Mouse (Mus musculus): Measurements from ENCODE around the gene Htr2a. TPM values are rescaled to one million over a fixed set of nuclear protein-coding genes. Genes with fewer than 3 reads are reported as not detected.
A peak's percentile ranks its signal among the peaks of the same experiment; 100 is the strongest.

Gene Htr2a
- total and polyA plus RNA-seq, 3 experiments = 0.04 TPM; not detected in 2

DNA sequence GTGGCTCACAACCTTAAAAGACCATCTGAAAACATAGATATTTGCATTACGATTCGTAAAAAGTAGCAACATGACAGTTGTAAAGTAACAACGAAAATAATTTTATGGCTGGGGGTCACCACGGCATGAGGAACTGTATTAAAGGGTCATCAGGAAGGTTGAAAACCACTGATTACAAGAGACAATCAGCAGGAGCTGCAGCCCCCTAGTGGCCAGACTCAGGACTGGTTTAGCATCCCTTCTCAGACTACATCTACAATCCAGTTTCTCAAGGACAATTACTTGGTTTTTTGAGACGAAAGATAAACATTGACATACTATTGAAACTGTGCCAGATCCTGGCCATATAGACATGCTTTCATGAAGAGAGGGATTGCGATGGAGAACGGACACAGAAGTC is 38.1 kb upstream of the Htr2a start:
- Histone ChIP-seq H3K4me1 (ENCODE audit: control insufficient read depth in 1 of 2, insufficient read depth in 2 of 2) (peaks cover 2 to 3% of the 10 kb centered on the region in 2 experiments; a peak in 1 of 4 replicates), H3K9me3 (replicated peaks; ENCODE audit: low read length) (no peaks in the 10 kb centered on the region), H3K4me3 (replicated peaks in 1 of 3; ENCODE audit: low read depth in 2 of 3, low read length in 2 of 3, poor library complexity in 1 of 3) (no peak overlapping the region), H3K9ac (ENCODE audit: insufficient read depth, low read depth) (no peak overlapping the region), H3K79me2 (replicated peaks; ENCODE audit: control insufficient read depth, extremely low read depth, insufficient read depth, poor library complexity, severe bottlenecking) (no peaks in the 10 kb centered on the region), H3K36me3 (replicated peaks in 1 of 2; ENCODE audit: control insufficient read depth in 1 of 2, insufficient read depth in 1 of 2, low read length in 1 of 2) (no peaks in the 10 kb centered on the region), H3K4me2 (ENCODE audit: insufficient read depth, low read depth, poor library complexity, severe bottlenecking) (no peak overlapping the region), H3K27ac (ENCODE audit: insufficient read depth, low read depth) (no peak overlapping the region), H3K27me3 (replicated peaks) (no peaks in the 10 kb centered on the region)
- DNase-seq (ENCODE audit: extremely low read depth) = peak; percentile 54
- dilution Hi-C loops (cut with MboI; ENCODE audit: extremely low pct_ligation_motif_present, extremely low pct_unique_long_range_greater_than_20kb, low sequenced_read_pairs) (no loop called here), in situ Hi-C loops (cut with MboI; ENCODE audit: low pct_ligation_motif_present, low pct_unique_long_range_greater_than_20kb, low sequenced_read_pairs) (no loop called here)
- TF ChIP-seq CHD1 (IDR thresholded peaks at IDR 0.05; ENCODE audit: low read depth, low read length) = no peak
- TF ChIP-seq IRF4 (IDR thresholded peaks at IDR 0.05; ENCODE audit: low read depth, low read length) = no peak
- no peak for TF ChIP-seq CHD2 (IDR thresholded peaks at IDR 0.05; ENCODE audit: low read length)
- no peak for TF ChIP-seq USF2 (conservative IDR thresholded peaks at IDR 0.05; ENCODE audit: low read depth, low read length)
- TF ChIP-seq POLR2A (IDR thresholded peaks at IDR 0.05; ENCODE audit: low read depth, low read length) = no peak
- peak; percentile 7; the same call in 1 of the 2 replicates for TF ChIP-seq ZC3H11A (IDR thresholded peaks at IDR 0.05; ENCODE audit: low read depth, low read length)
- TF ChIP-seq KAT2A (IDR thresholded peaks at IDR 0.05; ENCODE audit: insufficient replicate concordance, low read length) = no peak
- TF ChIP-seq JUND (conservative IDR thresholded peaks at IDR 0.05; ENCODE audit: low read depth, low read length) = no peak
- no peak for TF ChIP-seq UBTF (IDR thresholded peaks at IDR 0.05; ENCODE audit: low read depth, low read length)
- no peak for TF ChIP-seq MYC (IDR thresholded peaks at IDR 0.05; ENCODE audit: low read depth, low read length)
- TF ChIP-seq PAX5 (IDR thresholded peaks at IDR 0.05; ENCODE audit: low read length) = no peak
- no peak for TF ChIP-seq E2F4 (IDR thresholded peaks at IDR 0.05; ENCODE audit: insufficient replicate concordance, low read depth, low read length)
- no peak for TF ChIP-seq MEF2A (IDR thresholded peaks at IDR 0.05; ENCODE audit: borderline replicate concordance, low read depth, low read length)
- TF ChIP-seq HCFC1 (IDR thresholded peaks at IDR 0.05; ENCODE audit: low read depth, low read length) = no peak
- TF ChIP-seq SIN3A (IDR thresholded peaks at IDR 0.05; ENCODE audit: low read length) = no peak
- peak; percentile 79 to 88 for TF ChIP-seq CTCF (conservative IDR thresholded peaks at IDR 0.05 in 1 of 2, IDR thresholded peaks at IDR 0.05 in 1 of 2; ENCODE audit: low read depth in 2 of 2, low read length in 2 of 2)
- no peak for TF ChIP-seq ETS1 (conservative IDR thresholded peaks at IDR 0.05; ENCODE audit: low read depth, low read length)
- no peak for TF ChIP-seq ZKSCAN1 (IDR thresholded peaks at IDR 0.05; ENCODE audit: borderline replicate concordance, low read depth, low read length)
- no peak for TF ChIP-seq TBP (conservative IDR thresholded peaks at IDR 0.05; ENCODE audit: low read depth, low read length)
- TF ChIP-seq ELF1 (IDR thresholded peaks at IDR 0.05; ENCODE audit: low read depth, low read length) = no peak
- TF ChIP-seq BHLHE40 (IDR thresholded peaks at IDR 0.05; ENCODE audit: low read depth, low read length) = no peak
- no peak for TF ChIP-seq USF1 (IDR thresholded peaks at IDR 0.05; ENCODE audit: low read depth, low read length)
- TF ChIP-seq RAD21 (IDR thresholded peaks at IDR 0.05; ENCODE audit: low read depth, low read length) = peak; percentile 73
- no peak for TF ChIP-seq MAFK (IDR thresholded peaks at IDR 0.05; ENCODE audit: insufficient replicate concordance, low read length)
- TF ChIP-seq NRF1 (IDR thresholded peaks at IDR 0.05; ENCODE audit: low read depth, low read length) = no peak
- no peak for TF ChIP-seq POLR2AphosphoS2 (IDR thresholded peaks at IDR 0.05; ENCODE audit: low read depth, low read length)
- no peak for TF ChIP-seq ZMIZ1 (IDR thresholded peaks at IDR 0.05; ENCODE audit: low read depth, low read length)
- no peak for TF ChIP-seq NELFE (IDR thresholded peaks at IDR 0.05; ENCODE audit: low read depth, low read length)
- TF ChIP-seq MXI1 (IDR thresholded peaks at IDR 0.05; ENCODE audit: low read depth, low read length) = no peak
- TF ChIP-seq ZNF384 (IDR thresholded peaks at IDR 0.05; ENCODE audit: low read depth, low read length) = no peak
- no peak for TF ChIP-seq MAX (IDR thresholded peaks at IDR 0.05; ENCODE audit: low read length)
- TF ChIP-seq SMC3 (IDR thresholded peaks at IDR 0.05; ENCODE audit: low read depth, low read length) = peak; percentile 62
- TF ChIP-seq RCOR1 (conservative IDR thresholded peaks at IDR 0.05; ENCODE audit: low read depth, low read length) = no peak
- TF ChIP-seq TCF12 (IDR thresholded peaks at IDR 0.05; ENCODE audit: low read depth, low read length) = no peak
- no peak for TF ChIP-seq MAZ (IDR thresholded peaks at IDR 0.05; ENCODE audit: low read depth, low read length)
